In the genomic region with DNA sequence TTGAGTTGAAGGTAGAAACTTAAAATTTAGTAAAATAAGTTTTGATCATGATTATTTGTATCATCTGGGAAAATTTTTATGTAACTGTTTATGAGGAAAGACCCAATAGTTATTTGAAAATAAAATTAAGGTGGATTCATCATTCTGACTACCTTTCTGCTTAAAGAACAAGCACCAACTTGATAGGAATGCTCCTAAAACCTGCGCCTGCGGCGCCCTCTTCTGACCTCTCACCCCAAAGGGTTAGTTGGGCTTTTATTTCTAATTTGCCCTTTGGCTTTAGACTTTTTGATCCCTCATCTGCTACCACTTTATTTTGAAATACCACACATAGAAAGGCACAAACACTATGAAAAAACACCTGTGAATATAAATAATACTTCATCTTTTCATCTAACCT, we compare ENCODE assay signal across 13 mouse cellular contexts.
DNase-seq lines count a peak whose midpoint lies in the region; TF ChIP-seq lines count a peak whose summit lies in the region.
"Had no signal": no experiment of that assay in that cellular context is flagged by ENCODE, and none has a peak within 500 bp of the region (broad histone marks: within the 10 kb centered on the region; RNA-seq: fewer than 3 reads in every experiment).

No protein-coding gene starts in this region.

- no peaks in the 10 kb centered on the region for H3K4me1 ChIP-seq in CH12.LX (ENCODE audit: control insufficient read depth in 1 of 2, insufficient read depth in 2 of 2)
- H3K4me1 ChIP-seq: megakaryocyte, embryonic 14.5 days had no signal

- H3K9me3 ChIP-seq in CH12.LX (replicated peaks; ENCODE audit: low read length): no peaks in the 10 kb centered on the region
- H3K9me3 ChIP-seq: megakaryocyte, embryonic 14.5 days had no signal

- peak; percentile 4 for DNase-seq in adrenal gland, postnatal 25 days
- no peak for DNase-seq in adrenal gland, adult 2 months
- DNase-seq in CH12.LX (ENCODE audit: extremely low read depth): peak; percentile 45
- DNase-seq in forelimb bud, embryonic 11.5 days (ENCODE audit: low read depth, low spot score): peak; percentile 10
- peak; percentile 17 to 54 for DNase-seq in thymus, adult 18-20 months
- DNase-seq in cerebellum, postnatal 25 days: no peak
- no peak for DNase-seq in cerebellum, adult 11 months
- no peak for DNase-seq in cerebellum, postnatal 36 days
- DNase-seq: cerebellum, adult 2 months; right cerebral cortex, adult 18-20 months had no signal

- no peak overlapping the region for H3K27ac ChIP-seq in CH12.LX (ENCODE audit: insufficient read depth, low read depth)
- H3K27ac ChIP-seq: stomach, postnatal 0 days had no signal

- H3K27me3 ChIP-seq in CH12.LX (replicated peaks): no peaks in the 10 kb centered on the region
- H3K27me3 ChIP-seq: megakaryocyte, embryonic 14.5 days had no signal

- peak; percentile 85 for TF ChIP-seq RAD21 in CH12.LX (IDR thresholded peaks at IDR 0.05; ENCODE audit: low read depth, low read length)

- no peaks in the 10 kb centered on the region for H3K36me3 ChIP-seq in CH12.LX (replicated peaks in 1 of 2; ENCODE audit: control insufficient read depth in 1 of 2, insufficient read depth in 1 of 2, low read length in 1 of 2)

- in situ Hi-C loops in CH12.LX (cut with MboI; ENCODE audit: low pct_ligation_motif_present, low pct_unique_long_range_greater_than_20kb, low sequenced_read_pairs): no loop called here

- no peak for TF ChIP-seq EP300 in CH12.LX (IDR thresholded peaks at IDR 0.05; ENCODE audit: low read length)

- TF ChIP-seq CTCF in CH12.LX (conservative IDR thresholded peaks at IDR 0.05 in 1 of 2, IDR thresholded peaks at IDR 0.05 in 1 of 2; ENCODE audit: low read depth in 2 of 2, low read length in 2 of 2): peak in 1 of 2 experiments; percentile 76; a peak in 2 of 4 replicates

- no peak overlapping the region for H3K9ac ChIP-seq in CH12.LX (ENCODE audit: insufficient read depth, low read depth)

- dilution Hi-C loops in CH12.LX (cut with MboI; ENCODE audit: extremely low pct_ligation_motif_present, extremely low pct_unique_long_range_greater_than_20kb, low sequenced_read_pairs): no loop called here

- TF ChIP-seq POLR2A in CH12.LX (IDR thresholded peaks at IDR 0.05; ENCODE audit: low read depth, low read length): no peak

- no peak overlapping the region for H3K4me2 ChIP-seq in CH12.LX (ENCODE audit: insufficient read depth, low read depth, poor library complexity, severe bottlenecking)

- H3K4me3 ChIP-seq in CH12.LX (replicated peaks in 1 of 3; ENCODE audit: low read depth in 2 of 3, low read length in 2 of 3, poor library complexity in 1 of 3): no peak overlapping the region
- H3K4me3 ChIP-seq: erythroblast, embryonic 14.5 days; megakaryocyte, embryonic 14.5 days had no signal

- no peaks in the 10 kb centered on the region for H3K79me2 ChIP-seq in CH12.LX (replicated peaks; ENCODE audit: control insufficient read depth, extremely low read depth, insufficient read depth, poor library complexity, severe bottlenecking)

TF ChIP-seq in CH12.LX, 34 proteins besides CTCF, POLR2A, EP300 and RAD21:
- TF ChIP-seq SMC3 (IDR thresholded peaks at IDR 0.05; ENCODE audit: low read depth, low read length) (peak; percentile 86), JUN (IDR thresholded peaks at IDR 0.05; ENCODE audit: insufficient read depth, low read depth, low read length) (no peak), ZC3H11A (IDR thresholded peaks at IDR 0.05; ENCODE audit: low read depth, low read length) (peak; percentile 52; the same call in 1 of the 2 replicates), ZMIZ1 (IDR thresholded peaks at IDR 0.05; ENCODE audit: low read depth, low read length) (no peak)
TF ChIP-seq in CH12.LX: peak in this region for 2.

Comparison
In these comparisons a context has a peak if more than half of its experiments do, and no peak if none do; other contexts are left out.
1. DNase-seq: peak in adrenal gland, postnatal 25 days (single experiment), CH12.LX (single experiment), forelimb bud, embryonic 11.5 days (single experiment) and thymus, adult 18-20 months (2 of 2); none in adrenal gland, adult 2 months (single experiment), cerebellum, postnatal 25 days (0 of 2), cerebellum, adult 11 months (single experiment) and cerebellum, postnatal 36 days (0 of 2).